Mouse (Mus musculus): ENCODE data around the gene Hipk4.

DNA sequence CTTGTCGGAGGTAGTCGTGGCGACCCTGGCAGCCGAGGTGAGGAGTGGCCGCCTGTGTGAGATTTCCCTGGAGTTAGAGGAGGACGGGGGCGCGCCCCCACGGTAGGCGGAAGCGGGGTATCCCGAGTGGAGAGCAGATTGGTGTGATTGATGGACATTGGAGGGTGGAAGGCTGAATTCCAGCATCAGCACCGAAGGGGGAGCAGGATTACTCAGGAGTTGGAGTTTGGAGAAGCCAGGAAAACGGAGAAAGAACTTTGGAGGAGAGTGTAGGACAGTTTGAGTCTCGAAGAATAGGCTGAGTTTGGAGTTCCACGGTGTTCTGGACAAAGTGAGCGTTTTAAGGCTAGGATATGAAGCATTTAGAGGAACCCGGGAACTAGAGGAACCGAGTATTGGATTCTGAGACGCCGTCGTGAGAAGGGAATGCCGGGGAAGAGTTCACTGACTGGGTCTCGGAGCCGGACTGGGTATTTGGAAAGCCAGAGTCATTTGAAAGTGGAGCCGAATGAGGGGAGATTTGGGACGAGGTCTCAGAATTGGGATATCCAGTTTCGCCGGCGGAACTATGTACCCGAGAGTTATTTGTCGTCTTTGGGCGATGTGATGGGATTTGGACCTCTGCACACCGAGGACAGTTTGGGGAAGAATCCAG, 49.1 kb upstream of the Hipk4 start:
- no peak for TF ChIP-seq CTCF (IDR thresholded peaks at IDR 0.05; ENCODE audit: low read depth)
- TF ChIP-seq EP300 (IDR thresholded peaks at IDR 0.05; ENCODE audit: low read depth) = no peak
